Comparison of ENCODE assay signal across 11 mouse cellular contexts in genomic region chr11:112154712-112155319, GRCm38 (mm10).
DNase-seq lines count a peak whose midpoint lies in the region; ATAC-seq and TF ChIP-seq lines count a peak whose summit lies in the region.
"Had no signal": no experiment of that assay in that cellular context is flagged by ENCODE, and none has a peak within 500 bp of the region (broad histone marks: within the 10 kb centered on the region; RNA-seq: fewer than 3 reads in every experiment).

No protein-coding gene starts in this region.

- H3K27ac ChIP-seq in heart, postnatal 0 days (ENCODE audit: low read depth), result no peak overlapping the region
- H3K27ac ChIP-seq in hindbrain, embryonic 14.5 days, result no peak overlapping the region
- H3K27ac ChIP-seq: liver, embryonic 13.5 days had no signal

- H3K4me2 ChIP-seq in heart, postnatal 0 days (ENCODE audit: low read depth, low read length), result peak overlapping the region; percentile 45
- peak overlapping the region; percentile 31 for H3K4me2 ChIP-seq in hindbrain, embryonic 14.5 days (replicated peaks)
- H3K4me2 ChIP-seq: liver, embryonic 13.5 days had no signal

- ATAC-seq in heart, postnatal 0 days (ENCODE audit: insufficient read depth, low read depth), result no peak
- no peak for ATAC-seq in hindbrain, embryonic 14.5 days (ENCODE audit: low FRiP score)
- 0 out of 2 replicates have a peak, but pooled peaks have one; percentile 14 for ATAC-seq in megakaryocyte progenitor cell, adult 5-6 weeks (replicated peaks; ENCODE audit: poor library complexity)
- no peak for ATAC-seq in granulocyte monocyte progenitor cell, adult 5-6 weeks (replicated peaks; ENCODE audit: poor library complexity, severe bottlenecking)

- H3K27me3 ChIP-seq in heart, postnatal 0 days (ENCODE audit: control insufficient read depth, insufficient read depth, low read length), result no peaks in the 10 kb centered on the region
- no peaks in the 10 kb centered on the region for H3K27me3 ChIP-seq in C2C12 (ENCODE audit: control insufficient read depth, insufficient read depth, insufficient read length)
- H3K27me3 ChIP-seq in hindbrain, embryonic 14.5 days (ENCODE audit: control insufficient read depth, insufficient read depth, low read length), result no peaks in the 10 kb centered on the region
- H3K27me3 ChIP-seq: liver, embryonic 13.5 days had no signal

- H3K9ac ChIP-seq in heart, postnatal 0 days (replicated peaks; ENCODE audit: low read depth, low read length), result no peak overlapping the region
- no peak overlapping the region for H3K9ac ChIP-seq in hindbrain, embryonic 14.5 days
- H3K9ac ChIP-seq: liver, embryonic 13.5 days had no signal

- intact Hi-C loops in heart, postnatal 36 days (cut with DNase I), result no loop called here

- TF ChIP-seq CTCF in heart, postnatal 0 days (IDR thresholded peaks at IDR 0.05; ENCODE audit: low read depth), result no peak
- no peak for TF ChIP-seq CTCF in C2C12 (IDR thresholded peaks at IDR 0.05; ENCODE audit: control insufficient read depth, insufficient read depth, insufficient read length)

- H3K79me3 ChIP-seq in C2C12 (ENCODE audit: low read depth), result no peaks in the 10 kb centered on the region

- no peak overlapping the region for H3K4me3 ChIP-seq in heart, postnatal 0 days (ENCODE audit: low read depth, low read length)
- no peak overlapping the region for H3K4me3 ChIP-seq in C2C12 (ENCODE audit: insufficient read depth, poor library complexity, severe bottlenecking)
- no peak overlapping the region for H3K4me3 ChIP-seq in hindbrain, embryonic 14.5 days (replicated peaks; ENCODE audit: low read length)
- H3K4me3 ChIP-seq: erythroblast, embryonic 14.5 days; liver, embryonic 13.5 days had no signal

- WGBS in heart, postnatal 0 days, result 32% methylated on average over 11 of the region's 11 CpGs
- WGBS in hindbrain, embryonic 14.5 days, result 50% methylated on average over 11 of the region's 11 CpGs

- H3K36me3 ChIP-seq in heart, postnatal 0 days (replicated peaks; ENCODE audit: control insufficient read depth, insufficient read depth, low read length), result no peaks in the 10 kb centered on the region
- no peaks in the 10 kb centered on the region for H3K36me3 ChIP-seq in C2C12 (ENCODE audit: control insufficient read depth, insufficient read depth)
- no peaks in the 10 kb centered on the region for H3K36me3 ChIP-seq in hindbrain, embryonic 14.5 days (replicated peaks; ENCODE audit: control insufficient read depth, insufficient read depth)
- H3K36me3 ChIP-seq: liver, embryonic 13.5 days had no signal

- no peak overlapping the region for H3ac ChIP-seq in C2C12 (ENCODE audit: control insufficient read depth, insufficient read length, low read depth)

- no peaks in the 10 kb centered on the region for H3K4me1 ChIP-seq in heart, postnatal 0 days (ENCODE audit: control insufficient read depth, insufficient read depth)
- H3K4me1 ChIP-seq in hindbrain, embryonic 14.5 days (replicated peaks; ENCODE audit: control insufficient read depth, insufficient read depth, low read length), result no peaks in the 10 kb centered on the region
- H3K4me1 ChIP-seq: liver, embryonic 13.5 days had no signal

- H3K9me3 ChIP-seq in heart, postnatal 0 days (replicated peaks; ENCODE audit: control insufficient read depth, low read length), result no peaks in the 10 kb centered on the region
- H3K9me3 ChIP-seq in hindbrain, embryonic 14.5 days (ENCODE audit: control insufficient read depth, low read length), result no peaks in the 10 kb centered on the region
- H3K9me3 ChIP-seq: liver, embryonic 13.5 days had no signal

- no peak for DNase-seq in heart, postnatal 0 days (ENCODE audit: low spot score)
- DNase-seq in heart, postnatal 36 days, result no peak
- no peak for DNase-seq in hindbrain, embryonic 14.5 days (ENCODE audit: low spot score)
- DNase-seq in layer of hippocampus, adult 9-10 months (ENCODE audit: low spot score), result no peak
- no peak for DNase-seq in spleen, postnatal 4 days (ENCODE audit: low spot score in 2 of 2)
- DNase-seq: cerebellum, adult 11 months; liver, embryonic 13.5 days had no signal

- no peak for TF ChIP-seq EP300 in heart, postnatal 0 days (IDR thresholded peaks at IDR 0.05; ENCODE audit: low read depth)

- H3K79me2 ChIP-seq in C2C12 (ENCODE audit: control insufficient read depth, insufficient read depth), result no peaks in the 10 kb centered on the region

TF ChIP-seq in C2C12, 6 proteins besides CTCF, POLR2A, EP300 and RAD21:
- TF ChIP-seq MYOG (IDR thresholded peaks at IDR 0.05; ENCODE audit: control insufficient read depth, extremely low read depth, insufficient read length) (no peak), USF1 (IDR thresholded peaks at IDR 0.05; ENCODE audit: low read depth) (no peak), CEBPB (IDR thresholded peaks at IDR 0.05; ENCODE audit: low read depth) (no peak), FOSL1 (IDR thresholded peaks at IDR 0.05; ENCODE audit: insufficient read depth, low read length, poor library complexity, severe bottlenecking) (no peak), MYOD1 (IDR thresholded peaks at IDR 0.05; ENCODE audit: control insufficient read depth, insufficient read length, low read depth) (peak; percentile 37)
